Comparison of ENCODE assay signal across 20 mouse cellular contexts in the genomic region with DNA sequence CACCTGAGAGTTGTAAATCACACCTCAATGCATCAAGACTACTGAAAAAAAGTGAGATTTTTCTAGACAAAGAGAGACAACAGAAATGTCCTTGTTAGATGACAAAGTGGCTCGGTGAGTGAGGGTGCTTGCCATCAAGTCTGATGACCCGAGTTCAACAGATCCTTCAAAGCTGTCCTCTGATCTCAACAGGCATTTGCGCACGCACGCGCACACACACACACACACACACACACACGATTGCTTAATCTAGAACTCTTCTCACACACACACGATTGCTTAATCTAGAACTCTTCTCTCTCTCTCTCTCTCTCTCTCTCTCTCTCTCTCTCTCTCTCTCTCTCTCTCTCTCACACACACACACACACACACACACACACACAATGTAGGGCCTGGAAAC.
"Had no signal": no experiment of that assay in that cellular context is flagged by ENCODE, and none has a peak within 500 bp of the region (broad histone marks: within the 10 kb centered on the region; RNA-seq: fewer than 3 reads in every experiment).

No protein-coding gene starts in this region.

- DNase-seq: lung, embryonic 14.5 days; lung, postnatal 10 days; midbrain, embryonic 14.5 days; retina, postnatal 1 day; right cerebral cortex, adult 18-20 months; right cerebral cortex, postnatal 25 days; right cerebral cortex, postnatal 4 days; spleen, adult 18-20 months; thymus, adult 2 months; thymus, postnatal 25 days; thymus, postnatal 4 days had no signal

- H3K4me3 ChIP-seq: midbrain, embryonic 10.5 days; midbrain, embryonic 12.5 days; myocyte; neural tube, embryonic 13.5 days; neural tube, embryonic 15.5 days; stomach, embryonic 15.5 days had no signal

- H3K4me1 ChIP-seq: midbrain, embryonic 10.5 days; midbrain, embryonic 12.5 days; neural tube, embryonic 13.5 days; neural tube, embryonic 15.5 days; stomach, embryonic 15.5 days had no signal

- H3K27me3 ChIP-seq: midbrain, embryonic 12.5 days; neural tube, embryonic 13.5 days; neural tube, embryonic 15.5 days; stomach, embryonic 15.5 days had no signal

- H3K9me3 ChIP-seq: midbrain, embryonic 10.5 days; midbrain, embryonic 12.5 days; neural tube, embryonic 13.5 days; neural tube, embryonic 15.5 days; stomach, embryonic 15.5 days had no signal

- H3K36me3 ChIP-seq: midbrain, embryonic 10.5 days; midbrain, embryonic 12.5 days; neural tube, embryonic 13.5 days; neural tube, embryonic 15.5 days; stomach, embryonic 15.5 days had no signal

- ATAC-seq: midbrain, embryonic 16.5 days had no signal

- H3K27ac ChIP-seq: macrophage; midbrain, embryonic 10.5 days; midbrain, embryonic 12.5 days; neural tube, embryonic 13.5 days; neural tube, embryonic 15.5 days; stomach, embryonic 15.5 days; stomach, postnatal 0 days had no signal

- H3K9ac ChIP-seq: lung, embryonic 14.5 days; midbrain, embryonic 12.5 days; neural tube, embryonic 13.5 days; neural tube, embryonic 15.5 days; stomach, embryonic 15.5 days had no signal

- H3K4me2 ChIP-seq: lung, embryonic 14.5 days; midbrain, embryonic 12.5 days; neural tube, embryonic 13.5 days; neural tube, embryonic 15.5 days; stomach, embryonic 15.5 days had no signal
